Mouse (Mus musculus) ES-E14 (cell line): ENCODE results near the gene Ttc22. TPM values are rescaled to one million over a fixed set of nuclear protein-coding genes. Genes with fewer than 3 reads are reported as not detected.

Experiments used
- DNase-seq: peaks from one replicate; pipeline ENCODE4 v3.0.0-alpha.2; 2013; ENCODE audit warnings: low read depth, low spot score
- H3K27ac ChIP-seq: 2 replicates; pipeline ENCODE4 v1.5.1; 2012; ENCODE audit warnings: low read depth, mild to moderate bottlenecking, low read length, moderate library complexity, mixed read lengths; ENCODE audit not compliant: poor library complexity, insufficient read depth, severe bottlenecking
- H3K36me3 ChIP-seq: 2 replicates; pipeline ENCODE4 v1.6.1; 2012; ENCODE audit warnings: mild to moderate bottlenecking, low read length, moderate library complexity, mixed read lengths; ENCODE audit not compliant: control insufficient read depth, poor library complexity, insufficient read depth, severe bottlenecking
- H3K4me1 ChIP-seq, 2 experiments: fragments of 150-350 bp in 1 of 2; sonication (generic) in 1 of 2; 2 replicates each; pipeline ENCODE4 v1.6.1; 2012; ENCODE audit warnings: low read length in 2 of 2, mild to moderate bottlenecking in 1 of 2, mixed read lengths in 1 of 2; ENCODE audit not compliant: control insufficient read depth in 2 of 2, insufficient read depth in 2 of 2, poor library complexity in 1 of 2
- H3K4me3 ChIP-seq, 2 experiments: fragments of 150-350 bp in 1 of 2; sonication (generic) in 1 of 2; 2 replicates each; pipeline ENCODE4 v1.5.1; 2012; ENCODE audit warnings: low read length in 2 of 2, low read depth in 1 of 2, mild to moderate bottlenecking in 1 of 2, mixed read lengths in 1 of 2; ENCODE audit not compliant: insufficient read depth in 1 of 2, poor library complexity in 1 of 2, severe bottlenecking in 1 of 2
- H3K9ac ChIP-seq: 2 replicates; pipeline ENCODE4 v1.6.1; 2012; ENCODE audit warnings: low read depth, mild to moderate bottlenecking, low read length, mixed read lengths; ENCODE audit not compliant: poor library complexity, insufficient read depth, severe bottlenecking
- H3K9me3 ChIP-seq: fragments of 150-350 bp; sonication (generic); 2 replicates; pipeline ENCODE4 v1.6.1; 2012; ENCODE audit warnings: low read depth, mild to moderate bottlenecking, low read length; ENCODE audit not compliant: control insufficient read depth, insufficient read depth
- CHD2 ChIP-seq: IDR thresholded peaks from 2 replicates; pipeline ENCODE4 v1.6.1; 2014; ENCODE audit warnings: mild to moderate bottlenecking, low read depth, low read length, inconsistent platforms
- HCFC1 ChIP-seq: IDR thresholded peaks from 2 replicates; pipeline ENCODE4 v1.6.1; 2012; ENCODE audit warnings: low read length, inconsistent platforms, borderline replicate concordance; ENCODE audit not compliant: insufficient read depth
- MAFK ChIP-seq: IDR thresholded peaks from 2 replicates; pipeline ENCODE4 v1.6.1; 2014; ENCODE audit warnings: mild to moderate bottlenecking, low read depth, low read length, inconsistent platforms; ENCODE audit not compliant: insufficient read depth
- ZC3H11A ChIP-seq: IDR thresholded peaks from 2 replicates; pipeline ENCODE4 v1.6.1; 2012; ENCODE audit warnings: low read depth, mild to moderate bottlenecking, inconsistent platforms, low read length, borderline replicate concordance
- ZNF384 ChIP-seq: IDR thresholded peaks from 2 replicates; pipeline ENCODE4 v1.6.1; 2012; ENCODE audit warnings: low read depth, low read length, inconsistent platforms
- in situ Hi-C, 2 experiments: fragments of 600-800 bp; cut with MboI; formaldehyde crosslinking; loops; one replicate each; pipeline ENCODE4 v1.15.1; 2025; ENCODE audit warnings: low sequenced_read_pairs in 2 of 2, inconsistent platforms in 1 of 2; ENCODE audit not compliant: unreplicated experiment in 2 of 2
- total RNA-seq: library from RNA; depleted of rRNA; stranded (reverse); fragments of 300-350 nt; gene quantifications from 2 replicates; pipeline ENCODE4 v1.2.3, GENCODE M21; 2012

The Ttc22 gene
- total RNA-seq, 1 experiment, result 0.09 TPM

- no peak overlapping the region for H3K9ac ChIP-seq
- H3K36me3 ChIP-seq, result peaks cover 49% of the 10 kb centered on the region
- TF ChIP-seq HCFC1 (no peak), MAFK (no peak), ZC3H11A (no peak), CHD2 (no peak), ZNF384 (no peak)
- H3K27ac ChIP-seq, result no peak overlapping the region; the same call in 1 of the 2 replicates
- in situ Hi-C loops, result no loop called here
- no peaks in the 10 kb centered on the region for H3K9me3 ChIP-seq
- no peak for DNase-seq
- H3K4me1 ChIP-seq, result peaks cover 0 to 5% of the 10 kb centered on the region in 2 experiments; a peak in 2 of 4 replicates
- no peak overlapping the region for H3K4me3 ChIP-seq
Measured at GRCm38 (mm10) chr4:106663956-106664470, 41.8 kb downstream of the Ttc22 start.

- in situ Hi-C loops, result no loop called here
- H3K4me1 ChIP-seq, result peaks cover 0 to 5% of the 10 kb centered on the region in 2 experiments; a peak in 2 of 4 replicates
- H3K36me3 ChIP-seq, result peaks cover 49% of the 10 kb centered on the region
- TF ChIP-seq ZNF384, result no peak
- TF ChIP-seq HCFC1, result no peak
- TF ChIP-seq CHD2, result no peak
- TF ChIP-seq MAFK, result no peak
- TF ChIP-seq ZC3H11A, result no peak
- no peak for DNase-seq
- no peak overlapping the region for H3K4me3 ChIP-seq
- peak overlapping the region; percentile 42; the same call in 1 of the 2 replicates for H3K27ac ChIP-seq
- no peaks in the 10 kb centered on the region for H3K9me3 ChIP-seq
- H3K9ac ChIP-seq, result no peak overlapping the region
Measured at GRCm38 (mm10) chr4:106664697-106665096, 42.5 kb downstream of the Ttc22 start.

- no peak for DNase-seq
- Histone ChIP-seq H3K4me3 (no peak overlapping the region), H3K4me1 (peaks cover 0 to 5% of the 10 kb centered on the region in 2 experiments; a peak in 2 of 4 replicates), H3K9me3 (no peaks in the 10 kb centered on the region), H3K9ac (no peak overlapping the region), H3K36me3 (peaks cover 53% of the 10 kb centered on the region), H3K27ac (no peak overlapping the region; the same call in 1 of the 2 replicates)
- in situ Hi-C loops, result no loop called here
- TF ChIP-seq ZC3H11A, result no peak
- no peak for TF ChIP-seq CHD2
- no peak for TF ChIP-seq ZNF384
Measured at GRCm38 (mm10) chr4:106665269-106665668, 43.0 kb downstream of the Ttc22 start.

GRCm38 (mm10) chr4:106665673-106666072 is 43.4 kb downstream of the Ttc22 start:
- no peak for TF ChIP-seq HCFC1
- no peak for TF ChIP-seq MAFK
- TF ChIP-seq ZC3H11A, result no peak
- no peak for TF ChIP-seq CHD2
- TF ChIP-seq ZNF384, result no peak
- DNase-seq, result no peak
- Histone ChIP-seq H3K4me1 (peaks cover 0 to 5% of the 10 kb centered on the region in 2 experiments; a peak in 2 of 4 replicates), H3K9me3 (no peaks in the 10 kb centered on the region), H3K4me3 (no peak overlapping the region), H3K27ac (no peak overlapping the region; the same call in 1 of the 2 replicates), H3K36me3 (peaks cover 55% of the 10 kb centered on the region), H3K9ac (no peak overlapping the region)
- in situ Hi-C loops, result no loop called here
